Mouse (Mus musculus): ENCODE results near the gene Sfn.

Sfn gene

DNA sequence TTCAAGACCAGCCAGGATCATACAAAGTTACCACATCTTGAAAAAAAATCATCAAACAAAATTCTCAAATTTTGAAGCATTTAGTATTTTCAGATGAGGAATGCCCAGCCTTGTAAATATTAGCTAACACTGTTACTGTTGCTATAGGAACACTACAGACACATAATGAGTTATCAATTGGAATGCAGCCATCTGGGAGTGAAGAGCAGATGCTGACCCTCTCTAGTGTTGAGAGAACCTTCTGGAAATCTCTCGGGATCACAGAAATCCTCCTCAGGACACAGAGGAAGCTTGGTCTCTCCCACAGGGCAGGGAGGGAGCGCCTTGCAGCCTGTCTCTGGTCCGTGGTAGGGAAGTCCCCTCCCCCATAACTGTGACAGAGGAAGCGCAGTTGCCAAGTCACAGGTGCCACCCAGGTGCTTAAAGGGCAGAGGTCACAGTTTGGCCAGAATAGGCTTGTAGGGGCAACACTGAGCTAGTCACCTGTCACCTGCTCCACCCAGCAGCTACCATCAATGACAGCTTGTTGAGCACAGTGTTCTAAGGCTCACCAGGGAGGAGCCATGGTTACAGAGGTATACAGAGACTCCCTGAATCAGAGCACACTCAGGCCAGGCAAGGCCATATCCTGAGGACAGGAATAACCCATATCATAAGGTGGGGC lies 17.6 kb upstream of the Sfn start:
- DNase-seq (ENCODE audit: low spot score): no peak

- no peak for DNase-seq (ENCODE audit: low spot score)
Observed at GRCm38 (mm10) chr4:133617936-133618335, 16.0 kb upstream of the Sfn start.

DNA sequence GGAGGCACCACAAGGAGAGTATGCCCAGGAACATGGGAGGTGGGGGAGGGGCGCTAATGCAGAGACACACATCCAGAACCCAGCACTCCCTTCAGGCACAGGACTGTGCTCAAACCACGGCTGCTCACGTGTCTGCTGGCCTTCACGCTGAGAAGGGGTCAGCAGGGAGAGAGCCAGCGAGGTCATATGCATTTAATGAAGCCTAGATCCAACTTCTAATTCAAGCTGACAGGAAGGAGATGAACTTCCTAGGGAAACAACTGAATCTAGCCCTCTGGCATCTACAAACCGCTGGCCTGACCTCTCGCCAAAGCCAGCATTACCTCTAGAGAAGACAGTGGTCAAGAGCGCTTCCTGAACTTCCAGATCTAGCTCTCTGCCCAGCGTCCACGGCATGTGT lies 13.4 kb upstream of the Sfn start:
- no peak for DNase-seq (ENCODE audit: low spot score)

GRCm38 (mm10) chr4:133614274-133614761 lies 12.3 kb upstream of the Sfn start:
- no peak for DNase-seq (ENCODE audit: low spot score)

DNA sequence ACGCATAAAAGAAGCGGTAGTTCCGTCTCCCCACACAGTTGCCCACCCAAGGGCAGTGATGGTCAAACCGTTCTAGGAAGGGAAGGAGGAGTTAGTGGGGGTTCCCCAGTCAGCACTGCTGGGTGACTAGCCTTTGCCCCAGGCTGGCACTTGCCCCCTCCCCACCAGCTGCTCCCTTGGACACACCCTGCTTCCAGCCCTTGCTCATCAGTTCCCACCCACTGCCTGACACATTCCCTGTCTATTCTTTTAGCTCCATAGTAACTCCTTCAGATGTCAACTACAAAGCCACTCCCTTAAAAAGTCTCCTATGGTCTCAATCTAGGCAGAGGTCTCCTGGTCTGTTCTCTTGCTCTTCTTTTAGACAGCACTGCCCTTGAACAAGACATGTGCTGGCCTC lies 11.9 kb upstream of the Sfn start:
- no peak for DNase-seq (ENCODE audit: low spot score)

DNA sequence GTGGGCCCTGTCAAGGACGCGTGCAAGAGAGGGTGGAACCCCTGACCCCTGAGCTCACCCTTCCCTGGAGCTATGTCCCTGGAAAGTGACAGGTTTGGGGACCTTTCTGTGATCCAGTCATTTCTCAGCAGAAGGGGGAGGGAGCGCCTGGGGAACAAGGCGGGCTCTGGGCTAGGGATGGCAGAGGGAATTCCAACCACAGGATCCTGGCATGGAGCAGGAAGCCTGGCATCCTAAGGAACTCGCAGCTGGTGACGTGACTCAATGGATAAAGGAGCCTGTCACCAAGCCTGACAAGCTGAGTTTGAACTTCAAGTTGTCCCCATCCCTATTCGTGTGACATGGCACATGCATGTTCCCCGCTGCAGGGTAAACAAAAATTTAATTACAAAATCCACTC lies 11.1 kb upstream of the Sfn start:
- no peak for DNase-seq (ENCODE audit: low spot score)

GRCm38 (mm10) chr4:133612416-133612815 lies 10.4 kb upstream of the Sfn start:
- DNase-seq (ENCODE audit: low spot score): no peak

GRCm38 (mm10) chr4:133611815-133612214 lies 9.8 kb upstream of the Sfn start:
- no peak for DNase-seq (ENCODE audit: low spot score)

DNA sequence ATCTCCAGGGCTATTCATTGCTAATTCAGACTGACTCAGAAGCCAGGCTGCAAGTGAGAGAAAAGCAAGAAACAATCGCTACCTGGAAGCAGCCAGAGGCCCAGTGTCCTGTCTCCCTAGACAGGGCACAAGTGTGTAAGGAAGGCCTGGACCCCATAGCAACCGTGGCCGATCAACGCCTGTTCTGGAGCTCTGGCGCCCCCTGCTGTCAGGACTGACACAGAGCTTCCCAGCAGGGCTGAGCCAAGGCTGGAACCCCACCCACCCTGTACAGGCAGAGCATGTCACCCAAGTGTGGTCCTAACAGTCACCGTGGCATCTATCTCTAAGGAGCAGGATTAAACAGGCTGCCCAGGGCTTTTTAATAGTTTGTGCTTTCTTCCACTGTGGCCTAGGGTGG lies 7.8 kb upstream of the Sfn start:
- peak; percentile 94 for DNase-seq (ENCODE audit: low spot score)

- no peak for DNase-seq (ENCODE audit: low spot score)
Observed at GRCm38 (mm10) chr4:133607284-133607683, 5.3 kb upstream of the Sfn start.

GRCm38 (mm10) chr4:133605330-133605729 lies 3.4 kb upstream of the Sfn start:
- no peak for DNase-seq (ENCODE audit: low spot score)

DNA sequence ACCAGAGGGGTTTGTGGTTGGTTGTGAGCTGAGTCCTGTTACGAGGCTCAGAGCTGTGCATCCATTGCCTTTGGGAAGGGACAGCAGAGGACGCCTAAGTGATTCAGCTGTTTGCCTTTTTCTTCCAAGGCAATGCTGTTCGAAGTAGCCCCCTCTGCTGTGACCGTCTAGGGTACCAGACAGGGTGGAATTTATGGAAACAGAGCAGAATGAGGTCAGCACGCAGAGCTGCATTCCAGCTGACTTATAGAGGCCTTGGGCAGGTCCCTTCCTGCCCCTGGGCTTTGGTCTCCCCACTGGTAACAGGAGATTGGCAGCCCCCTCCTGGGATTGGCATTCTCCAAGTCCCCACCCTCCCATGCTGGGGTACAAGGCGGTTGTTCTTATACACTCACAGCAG lies 2.9 kb upstream of the Sfn start:
- DNase-seq (ENCODE audit: low spot score): no peak

DNA sequence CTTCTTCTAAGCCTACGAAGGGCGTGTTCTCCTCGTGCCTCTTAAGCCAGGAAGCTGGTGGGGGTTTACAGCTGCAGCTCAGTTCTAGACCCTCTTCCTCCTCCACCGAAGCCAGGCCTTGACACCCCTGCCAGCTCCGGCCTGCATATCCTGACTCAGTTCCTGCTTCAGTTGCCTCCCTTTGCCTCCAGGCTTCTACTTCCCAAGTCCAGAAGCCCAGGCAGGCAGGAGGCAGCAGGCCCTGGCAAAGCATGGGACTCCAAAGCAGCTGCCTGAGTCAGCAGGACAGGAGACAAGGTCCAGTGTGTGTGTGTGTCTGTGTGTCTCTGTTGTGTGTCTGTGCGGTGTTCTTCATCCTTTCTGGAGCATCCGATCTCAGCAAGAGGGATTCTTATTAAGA lies 2.2 kb upstream of the Sfn start:
- no peak for DNase-seq (ENCODE audit: low spot score)

- DNase-seq (ENCODE audit: low spot score): no peak
Observed at GRCm38 (mm10) chr4:133603056-133603455, 1.1 kb upstream of the Sfn start.

DNA sequence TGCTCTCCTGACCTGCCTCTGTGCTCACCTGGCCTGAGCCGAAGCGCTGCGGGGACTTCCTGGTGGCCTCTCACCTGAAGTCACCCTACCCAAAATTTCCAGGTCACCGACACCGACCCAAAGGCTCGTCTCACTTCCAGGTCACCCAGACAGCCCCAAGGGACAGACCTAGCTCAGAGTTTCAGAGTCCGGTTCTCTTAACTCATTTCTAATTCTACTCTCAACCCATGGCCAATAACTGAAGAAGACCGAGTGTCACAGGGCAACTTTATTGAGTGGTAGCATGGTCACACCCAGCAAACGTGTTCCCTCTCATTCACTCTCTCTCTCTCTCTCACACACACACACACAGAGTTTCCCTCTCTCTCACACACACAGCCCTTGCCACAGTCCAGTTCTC lies 1.7 kb downstream of the Sfn start:
- DNase-seq (ENCODE audit: low spot score): no peak

- DNase-seq (ENCODE audit: low spot score): peak; percentile 88
Observed at GRCm38 (mm10) chr4:133599571-133600073, 2.3 kb downstream of the Sfn start.

DNA sequence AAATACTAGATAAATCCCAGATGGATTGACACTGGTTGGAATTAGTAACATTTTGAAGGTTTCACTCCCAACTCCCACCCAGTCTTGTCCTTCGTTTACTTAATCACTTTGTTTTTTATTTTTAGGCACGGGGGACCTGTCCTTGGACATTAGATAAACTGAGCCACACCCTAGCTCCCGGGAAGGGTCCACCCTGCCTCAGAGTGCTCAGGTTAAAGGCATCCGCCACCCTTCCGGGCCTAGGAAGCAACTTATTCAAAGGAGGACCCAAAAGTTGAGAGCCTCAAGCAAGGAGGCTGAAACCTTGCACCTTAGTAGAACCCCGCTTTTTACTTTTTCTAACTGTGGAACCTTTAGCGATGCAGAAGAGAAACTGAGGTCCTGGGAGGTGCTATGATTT lies 2.9 kb downstream of the Sfn start:
- DNase-seq (ENCODE audit: low spot score): no peak

GRCm38 (mm10) chr4:133598616-133599015 lies 3.4 kb downstream of the Sfn start:
- DNase-seq (ENCODE audit: low spot score): no peak

- no peak for DNase-seq (ENCODE audit: low spot score)
Observed at GRCm38 (mm10) chr4:133596084-133596483, 5.9 kb downstream of the Sfn start.

GRCm38 (mm10) chr4:133595538-133595937 lies 6.4 kb downstream of the Sfn start:
- no peak for DNase-seq (ENCODE audit: low spot score)

DNA sequence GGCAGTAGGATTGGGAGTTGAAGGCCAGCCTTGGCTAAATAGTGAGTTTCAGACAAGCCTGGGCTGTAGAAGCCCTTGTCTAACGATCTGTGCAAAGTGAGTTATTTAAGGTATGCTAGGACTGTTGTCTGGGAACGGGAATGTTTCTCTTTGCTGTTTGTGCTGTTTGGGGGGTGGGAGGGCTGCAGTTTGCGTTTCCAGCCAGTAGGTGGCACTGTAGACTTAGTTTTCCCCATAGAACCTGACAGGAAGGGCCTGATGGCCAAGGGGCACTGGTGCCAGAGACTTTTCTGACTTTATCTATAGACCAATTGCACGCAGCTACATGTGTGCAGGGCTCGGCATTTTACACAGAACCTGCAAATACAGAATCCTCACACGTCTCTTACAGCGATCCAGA lies 9.4 kb downstream of the Sfn start:
- peak; percentile 78 for DNase-seq (ENCODE audit: low spot score)

DNA sequence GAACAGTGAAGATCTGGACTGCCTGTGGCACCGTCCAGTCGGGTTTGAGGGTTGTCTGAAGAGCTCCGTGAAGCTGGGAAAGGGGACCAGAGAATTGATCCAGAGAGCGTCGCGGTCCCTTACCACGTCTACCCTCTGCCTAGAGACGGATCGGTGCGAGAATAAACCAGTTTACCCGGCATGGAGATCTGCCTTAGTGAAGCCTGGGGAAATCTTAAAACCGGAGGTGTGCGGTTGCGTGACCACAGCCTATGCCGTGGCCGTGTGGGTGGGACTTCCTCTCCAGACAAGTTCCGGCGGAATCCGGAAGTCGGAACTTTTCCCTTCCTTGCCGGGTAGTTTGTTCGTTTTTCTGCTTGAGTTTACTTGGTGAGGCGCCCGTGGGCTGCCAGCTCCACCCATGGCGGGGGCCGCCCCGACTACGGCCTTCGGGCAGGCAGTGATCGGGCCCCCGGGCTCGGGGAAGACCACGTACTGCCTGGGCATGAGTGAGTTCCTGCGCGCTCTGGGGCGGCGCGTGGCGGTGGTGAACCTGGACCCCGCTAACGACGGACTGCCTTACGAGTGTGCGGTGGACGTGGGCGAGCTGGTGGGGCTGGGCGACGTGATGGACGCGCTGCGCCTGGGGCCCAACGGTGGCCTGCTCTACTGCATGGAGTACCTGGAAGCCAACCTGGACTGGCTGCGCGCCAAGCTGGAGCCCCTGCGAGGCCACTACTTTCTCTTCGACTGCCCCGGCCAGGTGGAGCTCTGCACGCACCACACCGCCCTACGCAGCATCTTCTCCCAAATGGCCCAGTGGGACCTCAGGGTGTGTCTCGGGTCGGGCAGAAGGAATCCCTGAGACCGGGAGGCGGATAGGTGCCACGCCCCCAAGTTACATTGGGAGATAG lies 17.7 kb downstream of the Sfn start, which contains the start of gene Gpn2:
Gpn2 (plus strand) TSS at position 304 of the 893 bp plus-strand sequence.
- DNase-seq (ENCODE audit: low spot score): peak; percentile 83

- DNase-seq (ENCODE audit: low spot score): no peak
Observed at GRCm38 (mm10) chr4:133583690-133584058, 18.3 kb downstream of the Sfn start.

All from testis, postnatal 10 days (tissue).